Mouse (Mus musculus): ENCODE results near the gene Fam174a.

The Fam174a gene

GRCm38 (mm10) chr1:95313393-95314228 is at the start of gene Fam174a:
Fam174a (plus strand) TSS chr1:95313623.
- DNase-seq = peak; percentile 96

DNA sequence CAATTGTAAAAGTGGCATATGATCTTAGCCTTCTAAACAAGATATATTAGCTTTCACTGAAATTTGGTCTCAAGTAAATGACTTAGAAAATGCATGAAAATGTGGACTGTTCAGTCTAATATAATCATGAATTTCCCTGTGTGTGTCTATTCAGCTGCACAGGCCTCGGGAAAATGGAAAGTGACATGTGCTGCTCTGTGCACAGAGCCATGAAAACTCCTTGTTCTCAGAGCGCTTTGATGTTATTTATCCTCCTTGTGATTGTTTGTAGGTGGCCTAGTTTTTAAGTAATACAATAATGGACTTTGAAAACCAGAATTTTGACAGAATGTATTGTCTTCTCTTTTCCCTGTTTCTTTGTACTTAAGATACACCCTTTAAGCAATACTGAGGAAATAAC is 49.6 kb upstream of the Fam174a start:
- DNase-seq = no peak

- no peak for DNase-seq
Observed at GRCm38 (mm10) chr1:95267950-95268724, 45.3 kb upstream of the Fam174a start.

GRCm38 (mm10) chr1:95273321-95273720 is 40.1 kb upstream of the Fam174a start:
- no peak for DNase-seq

DNA sequence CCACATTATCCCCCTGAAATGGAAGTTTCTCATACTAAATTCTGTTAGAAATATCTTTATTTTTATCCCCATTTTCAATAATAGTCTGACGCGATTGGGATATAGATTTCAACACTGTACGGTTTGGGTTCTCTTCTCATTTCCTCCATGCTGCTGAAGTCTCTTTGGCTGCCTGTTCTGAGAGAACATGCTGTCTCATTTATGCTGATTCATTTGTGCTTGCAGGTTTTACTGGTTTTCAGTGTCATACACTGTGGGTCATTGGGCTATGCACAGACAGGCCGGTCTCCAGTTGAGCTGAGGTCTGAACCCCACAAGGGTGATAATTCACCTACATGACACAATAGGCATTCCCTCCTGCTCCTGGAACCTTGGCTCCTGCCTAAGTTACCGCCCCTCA is 5.1 kb upstream of the Fam174a start:
- no peak for DNase-seq

DNA sequence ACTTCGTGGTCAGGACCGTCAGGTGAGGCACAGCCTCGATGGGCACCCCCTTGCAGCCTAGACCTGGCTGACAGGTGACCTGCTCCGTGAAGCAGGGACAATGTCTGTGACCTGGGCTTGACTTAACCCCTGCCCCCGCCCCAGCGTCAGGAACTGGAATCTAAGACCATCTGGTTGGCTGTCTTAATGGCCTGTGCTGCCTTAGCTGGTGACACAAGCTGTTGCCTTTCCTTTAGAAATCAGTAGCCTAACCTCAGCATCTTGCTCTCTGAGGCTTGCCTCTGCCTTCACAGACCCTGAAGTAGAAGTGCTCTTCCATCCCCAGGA is 769 bp downstream of the Fam174a start:
- DNase-seq = no peak

GRCm38 (mm10) chr1:95315981-95316380 is 2.6 kb downstream of the Fam174a start:
- no peak for DNase-seq

- DNase-seq = no peak
Observed at GRCm38 (mm10) chr1:95322219-95322618, 8.8 kb downstream of the Fam174a start.

DNA sequence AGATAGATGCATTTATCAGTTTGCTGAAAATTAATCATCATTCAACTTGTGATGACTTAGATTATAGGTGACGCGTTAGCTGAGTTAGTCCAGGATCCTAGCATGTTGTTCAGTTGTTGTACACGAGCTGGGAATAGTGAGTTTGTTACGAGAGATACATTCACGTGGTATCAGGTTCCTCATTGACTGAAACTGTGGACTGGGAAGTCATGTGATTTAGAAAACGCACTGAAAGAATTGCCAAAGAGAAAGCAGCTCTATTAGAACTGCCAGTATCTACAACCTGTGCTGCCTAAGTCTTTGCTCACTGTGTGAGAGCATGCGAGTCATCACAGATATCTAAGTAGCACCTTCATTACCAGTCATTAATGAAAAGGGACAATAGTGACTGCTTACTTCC is 9.6 kb downstream of the Fam174a start:
- DNase-seq = no peak

- no peak for DNase-seq
Observed at GRCm38 (mm10) chr1:95326856-95327255, 13.4 kb downstream of the Fam174a start.

GRCm38 (mm10) chr1:95339618-95340017 is 26.2 kb downstream of the Fam174a start:
- no peak for DNase-seq

GRCm38 (mm10) chr1:95342242-95342641 is 28.8 kb downstream of the Fam174a start:
- DNase-seq = no peak

- DNase-seq = no peak
Observed at GRCm38 (mm10) chr1:95343585-95344485, 30.4 kb downstream of the Fam174a start.

- no peak for DNase-seq
Observed at GRCm38 (mm10) chr1:95354146-95354545, 40.7 kb downstream of the Fam174a start.

GRCm38 (mm10) chr1:95356904-95357303 is 43.5 kb downstream of the Fam174a start:
- peak; percentile 5 for DNase-seq

GRCm38 (mm10) chr1:95363692-95364091 is 50.3 kb downstream of the Fam174a start:
- no peak for DNase-seq

DNA sequence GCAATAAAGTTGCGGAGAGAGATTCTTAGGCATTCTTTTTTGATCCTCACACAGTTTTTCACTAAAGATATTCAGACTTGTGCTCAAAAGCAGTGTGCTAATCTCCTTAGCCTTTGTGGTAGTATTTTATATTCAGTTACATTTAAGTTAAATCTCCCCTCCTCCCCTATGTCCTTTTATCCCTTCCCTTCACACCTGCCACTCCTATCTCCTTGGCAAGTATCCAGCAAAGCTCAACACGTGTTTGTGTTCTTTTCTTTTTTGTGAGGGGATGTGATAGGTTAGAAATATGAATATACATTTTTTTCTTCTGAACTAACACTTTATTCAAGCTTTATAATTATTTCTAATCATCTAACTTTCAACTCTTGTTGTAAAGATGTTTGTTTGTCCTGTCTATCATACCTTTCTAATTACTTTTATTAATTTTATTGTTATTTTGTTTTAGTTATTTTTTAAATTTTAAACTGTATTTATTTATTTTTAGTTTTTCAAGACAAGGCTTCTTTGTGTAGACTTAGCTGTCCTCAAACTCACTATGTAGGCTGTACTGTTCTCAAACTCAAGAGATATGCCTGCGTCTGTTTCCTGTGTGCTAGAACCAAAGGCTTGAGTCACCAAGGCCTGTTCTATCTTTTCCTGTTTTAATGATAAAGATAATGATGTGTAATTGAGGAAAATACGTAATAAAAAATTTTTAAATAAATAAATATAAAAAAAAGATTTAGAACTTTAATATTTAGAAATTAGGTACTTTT is 53.4 kb downstream of the Fam174a start:
- DNase-seq = no peak

DNA sequence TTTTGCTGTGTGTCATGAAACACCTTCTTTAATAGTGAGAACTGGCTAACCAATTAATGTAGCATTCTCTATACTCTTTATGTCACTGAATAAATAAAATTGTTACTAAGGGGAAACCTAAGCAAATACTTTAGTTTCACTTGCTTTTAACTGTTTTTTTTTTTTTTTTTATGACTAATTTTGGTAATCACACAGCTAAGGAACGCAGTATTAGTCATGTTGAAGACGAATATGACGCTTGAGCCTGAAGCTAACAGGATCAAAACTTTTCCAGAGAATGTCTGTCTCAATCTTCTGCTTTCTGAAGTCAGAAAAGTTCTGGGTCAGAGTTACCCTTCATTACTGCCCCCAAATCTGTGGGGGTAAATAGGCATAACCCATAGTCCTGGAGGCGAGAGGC is 54.3 kb downstream of the Fam174a start:
- DNase-seq = no peak

GRCm38 (mm10) chr1:95375443-95375842 is 62.0 kb downstream of the Fam174a start:
- DNase-seq = no peak

DNA sequence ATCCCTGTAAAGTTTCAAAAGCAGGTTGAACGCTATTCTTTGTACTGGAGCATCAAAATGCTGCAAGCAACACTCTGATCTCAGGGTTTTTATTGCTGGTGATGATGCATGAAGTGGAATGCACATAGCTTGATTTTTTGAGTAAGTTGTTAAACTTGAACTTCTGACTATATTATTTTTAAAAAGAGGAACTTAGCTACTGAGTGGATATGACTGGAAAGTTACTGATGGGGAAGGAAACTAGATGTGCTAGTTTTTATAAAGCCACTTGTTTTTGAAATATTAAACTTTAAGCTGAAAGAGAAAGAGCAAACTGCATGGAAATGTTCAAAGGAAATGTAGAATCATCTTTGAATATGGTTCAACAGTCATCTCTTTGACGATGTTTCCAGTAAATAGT is 67.6 kb downstream of the Fam174a start:
- no peak for DNase-seq

Data from kidney, postnatal 14 days (tissue).